Mouse (Mus musculus) embryonic fibroblast, embryonic 13.5 days (primary cell): ENCODE measurements around the gene Fbxo34.

ENCODE experiments used
- CTCF ChIP-seq: IDR thresholded peaks from 2 replicates; pipeline ENCODE4 v1.5.1; 2011; ENCODE audit warnings: mild to moderate bottlenecking, control low read depth, low read length, moderate library complexity, borderline replicate concordance; ENCODE audit not compliant: insufficient read depth
- POLR2A ChIP-seq: IDR thresholded peaks from 2 replicates; pipeline ENCODE4 v1.6.1; 2011; ENCODE audit warnings: low read depth, mild to moderate bottlenecking, control low read depth, low read length, moderate library complexity

GRCm38 (mm10) chr14:47445331-47446095, 4.7 kb upstream of the Fbxo34 start:
- TF ChIP-seq CTCF (no peak), POLR2A (no peak)
